Mouse (Mus musculus): ENCODE measurements around the gene Daam1.

DNA sequence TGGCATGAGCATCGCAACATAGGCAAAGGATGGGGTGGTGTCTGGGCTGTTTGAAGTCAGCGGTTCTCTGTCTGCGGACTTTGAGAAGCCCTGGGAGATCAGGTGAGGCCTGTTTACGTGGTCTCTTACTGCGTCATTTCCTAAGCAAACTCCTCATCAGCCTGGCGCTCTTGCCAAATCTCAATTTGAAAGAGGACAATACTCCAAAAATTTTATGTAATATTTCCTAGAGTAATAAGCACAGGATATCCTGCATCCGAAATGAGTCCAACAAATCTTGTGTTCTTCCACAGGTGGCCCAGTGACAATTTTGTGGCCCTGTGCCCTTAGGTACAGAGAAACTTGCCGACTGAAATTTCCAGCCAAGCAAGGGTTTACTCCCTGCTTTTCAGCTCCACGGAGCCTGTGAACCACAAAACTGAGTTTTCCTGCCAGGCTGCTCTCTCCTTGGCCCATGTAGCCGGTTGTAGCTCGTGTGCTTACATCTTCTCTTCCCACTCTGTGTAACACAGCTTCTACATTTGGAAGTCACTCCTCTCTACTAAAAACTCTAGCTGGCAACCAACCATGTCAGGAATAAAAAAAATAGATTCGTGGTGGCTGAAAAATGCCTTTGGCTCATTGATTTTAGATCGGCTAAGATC is 183.0 kb downstream of the Daam1 start:
- TF ChIP-seq EP300 (IDR thresholded peaks at IDR 0.05; ENCODE audit: low read depth), result no peak
- no peak for TF ChIP-seq CTCF (IDR thresholded peaks at IDR 0.05; ENCODE audit: low read depth)

Data from liver, embryonic 14.5 days (tissue).